Mouse (Mus musculus): ENCODE results near the gene Olfr381. TPM values are rescaled to one million over a fixed set of nuclear protein-coding genes. Genes with fewer than 3 reads are reported as not detected.
"Not testable (repeated sequence)": the region's sequence is repeated elsewhere in the genome, so short reads cannot be mapped to it uniquely, and the experiment has no call there.

The Olfr381 gene
- total RNA-seq (2014; fragmentation: Nextera tagmentation) (not detected in 2 replicates), total RNA-seq (2017) (not detected in 2 replicates)

DNA sequence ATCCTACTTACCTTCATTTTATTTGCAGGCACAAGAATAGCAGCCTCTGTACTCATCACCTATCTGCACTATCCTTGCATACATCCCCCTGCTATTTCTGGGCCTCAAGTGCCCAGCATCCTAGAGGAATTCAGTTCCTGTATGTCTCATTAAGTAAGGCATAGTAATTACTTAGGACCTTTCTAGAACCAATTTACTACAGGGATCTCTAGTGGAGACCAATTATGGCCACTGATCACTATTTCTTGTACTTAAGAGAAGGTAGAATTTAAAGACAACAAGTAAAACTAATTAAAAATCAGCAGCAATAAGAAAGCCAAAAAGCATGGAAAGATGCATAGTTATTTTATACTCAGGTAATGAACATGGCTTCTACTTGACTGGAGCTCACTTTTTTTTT lies at the start of gene Olfr381:
Olfr381 (minus strand) TSS at position 101 of the 400 bp plus-strand sequence.
- ATAC-seq (replicated peaks; ENCODE audit: poor library complexity, severe bottlenecking) = no peak

DNA sequence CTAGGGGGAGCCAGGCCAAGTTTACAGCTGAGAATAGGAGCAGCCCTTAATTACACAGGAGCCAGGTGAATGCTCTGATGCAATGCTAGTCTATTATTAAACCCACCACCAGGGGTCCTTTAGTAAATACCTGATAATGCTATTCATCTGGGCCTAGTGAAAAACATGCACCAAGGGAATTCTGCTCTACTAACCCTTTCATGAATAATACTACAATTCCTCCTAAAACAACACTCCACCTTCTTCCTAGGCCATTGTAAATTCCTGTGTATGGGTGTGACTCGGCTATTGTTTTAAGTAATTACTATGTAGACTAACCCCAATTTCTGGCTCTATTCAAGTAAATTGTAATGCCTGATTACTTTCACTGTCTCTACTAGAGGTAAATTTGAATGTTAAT lies 37.6 kb upstream of the Olfr381 start:
- ATAC-seq (replicated peaks; ENCODE audit: poor library complexity, severe bottlenecking) = not testable (repeated sequence)

DNA sequence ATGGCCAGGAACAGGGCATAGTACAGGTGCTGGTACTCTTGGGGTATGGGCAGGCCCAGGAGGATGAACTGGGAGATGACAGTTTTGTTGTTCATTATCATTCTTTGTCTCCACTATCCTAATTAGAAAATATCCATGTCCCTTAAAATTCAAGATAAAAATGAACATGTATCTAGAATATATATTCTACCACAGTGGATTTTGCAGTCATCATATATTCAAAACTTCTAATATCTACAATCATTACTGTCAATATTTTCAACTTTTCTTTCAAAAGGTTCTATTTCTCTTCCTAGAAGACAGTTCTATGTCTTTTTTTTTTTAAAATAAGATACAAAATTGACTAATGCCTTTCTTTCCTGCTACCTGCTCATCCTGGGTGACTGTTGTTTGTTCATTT lies 25.7 kb upstream of the Olfr381 start, which contains the start of gene Olfr382:
Olfr382 (minus strand) TSS at position 101 of the 400 bp plus-strand sequence.
- ATAC-seq (replicated peaks; ENCODE audit: poor library complexity, severe bottlenecking) = no peak

DNA sequence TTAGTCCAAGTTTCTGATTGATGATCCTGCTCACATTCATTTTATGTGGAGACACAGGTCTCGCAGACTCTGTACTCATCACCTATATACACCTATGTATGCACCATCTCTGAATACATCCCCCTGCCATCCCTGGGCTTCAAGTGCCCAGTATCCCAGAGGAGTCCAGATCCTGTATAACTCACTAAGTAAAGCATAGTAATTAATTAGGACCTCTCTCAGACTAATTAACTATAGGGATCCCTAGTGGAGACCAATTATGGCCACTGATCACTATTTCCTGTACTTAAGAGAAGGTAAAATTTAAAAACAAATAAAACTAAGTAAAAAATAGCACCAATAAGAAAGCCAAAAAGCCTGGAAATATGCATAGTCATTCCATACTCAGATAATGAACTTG lies 34.0 kb downstream of the Olfr381 start, which contains the start of gene Olfr380:
Olfr380 (minus strand) TSS at position 101 of the 400 bp plus-strand sequence.
- ATAC-seq (replicated peaks; ENCODE audit: poor library complexity, severe bottlenecking) = no peak

Other genes starting within 250 kb of the Olfr381 start
- not detected in 2 replicates for gene Trpv3, start 224.2 kb downstream of the Olfr381 start, total RNA-seq (2014; fragmentation: Nextera tagmentation)
- not detected in 2 replicates for gene Trpv3, start 224.2 kb downstream of the Olfr381 start, total RNA-seq (2017)
- not detected in 2 replicates for gene Aspa, start 162.0 kb downstream of the Olfr381 start, total RNA-seq (2014; fragmentation: Nextera tagmentation)
- 0.62 and 1.9 TPM in 2 replicates for gene Aspa, start 162.0 kb downstream of the Olfr381 start, total RNA-seq (2017)
- not detected in 2 replicates for gene Gm49340, start 161.9 kb downstream of the Olfr381 start, total RNA-seq (2014; fragmentation: Nextera tagmentation)
- gene Gm49340, start 161.9 kb downstream of the Olfr381 start, total RNA-seq (2017) = not detected in 2 replicates
- not detected in 2 replicates for gene Spata22, start 161.9 kb downstream of the Olfr381 start, total RNA-seq (2014; fragmentation: Nextera tagmentation)
- not detected in 2 replicates for gene Spata22, start 161.9 kb downstream of the Olfr381 start, total RNA-seq (2017)
- not detected in 2 replicates for gene Olfr20, start 140.8 kb downstream of the Olfr381 start, total RNA-seq (2014; fragmentation: Nextera tagmentation)
- gene Olfr20, start 140.8 kb downstream of the Olfr381 start, total RNA-seq (2017) = not detected in 2 replicates
- not detected in 2 replicates for gene Olfr376, start 120.4 kb downstream of the Olfr381 start, total RNA-seq (2014; fragmentation: Nextera tagmentation)
- gene Olfr376, start 120.4 kb downstream of the Olfr381 start, total RNA-seq (2017) = not detected in 2 replicates
- not detected in 2 replicates for gene Olfr1, start 92.0 kb downstream of the Olfr381 start, total RNA-seq (2014; fragmentation: Nextera tagmentation)
- gene Olfr1, start 92.0 kb downstream of the Olfr381 start, total RNA-seq (2017) = not detected in 2 replicates
- not detected in 2 replicates for gene Olfr378, start 63.1 kb downstream of the Olfr381 start, total RNA-seq (2014; fragmentation: Nextera tagmentation)
- not detected in 2 replicates for gene Olfr378, start 63.1 kb downstream of the Olfr381 start, total RNA-seq (2017)
- gene Olfr380, start 34.1 kb downstream of the Olfr381 start, total RNA-seq (2014; fragmentation: Nextera tagmentation) = not detected in 2 replicates
- not detected in 2 replicates for gene Olfr380, start 34.1 kb downstream of the Olfr381 start, total RNA-seq (2017)
- not detected in 2 replicates for gene Olfr382, start 25.6 kb upstream of the Olfr381 start, total RNA-seq (2014; fragmentation: Nextera tagmentation)
- gene Olfr382, start 25.6 kb upstream of the Olfr381 start, total RNA-seq (2017) = not detected in 2 replicates
- not detected in 2 replicates for gene Olfr385, start 101.4 kb upstream of the Olfr381 start, total RNA-seq (2014; fragmentation: Nextera tagmentation)
- not detected in 2 replicates for gene Olfr385, start 101.4 kb upstream of the Olfr381 start, total RNA-seq (2017)
- gene Olfr384, start 107.0 kb upstream of the Olfr381 start, total RNA-seq (2014; fragmentation: Nextera tagmentation) = not detected in 2 replicates
- gene Olfr384, start 107.0 kb upstream of the Olfr381 start, total RNA-seq (2017) = not detected in 2 replicates
- not detected in 2 replicates for gene Zfp735, start 197.2 kb upstream of the Olfr381 start, total RNA-seq (2014; fragmentation: Nextera tagmentation)
- not detected in 2 replicates for gene Zfp735, start 197.2 kb upstream of the Olfr381 start, total RNA-seq (2017)